Mouse (Mus musculus): ENCODE data around the gene Mcf2l. TPM values are rescaled to one million over a fixed set of nuclear protein-coding genes. Genes with fewer than 3 reads are reported as not detected.

Mcf2l gene
- polyA plus RNA-seq, 1 experiment from 2014 or later, result 46.4 TPM

GRCm38 (mm10) chr8:12976290-12976689, 102.7 kb downstream of the Mcf2l start:
- WGBS, result 86% methylated on average over 11 of the region's 11 CpGs
- H3K27ac ChIP-seq, result no peak overlapping the region
- peaks cover 9% of the 10 kb centered on the region for H3K4me1 ChIP-seq (replicated peaks)
- DNase-seq (ENCODE audit: low spot score), result no peak
- peaks cover 67% of the 10 kb centered on the region for H3K36me3 ChIP-seq
- no peak overlapping the region for H3K4me3 ChIP-seq
- no peaks in the 10 kb centered on the region for H3K27me3 ChIP-seq (ENCODE audit: insufficient read depth, poor library complexity, severe bottlenecking)
- H3K9me3 ChIP-seq, result no peaks in the 10 kb centered on the region

GRCm38 (mm10) chr8:12976723-12977122, 103.1 kb downstream of the Mcf2l start:
- no peak overlapping the region for H3K4me3 ChIP-seq
- peaks cover 7% of the 10 kb centered on the region for H3K4me1 ChIP-seq (replicated peaks)
- H3K27me3 ChIP-seq (ENCODE audit: insufficient read depth, poor library complexity, severe bottlenecking), result no peaks in the 10 kb centered on the region
- DNase-seq (ENCODE audit: low spot score), result no peak
- 0 out of 2 replicates have a peak, but pooled peaks cover 3% of the 10 kb centered on the region for H3K9me3 ChIP-seq
- 81% methylated on average over 5 of the region's 5 CpGs for WGBS
- no peak overlapping the region for H3K27ac ChIP-seq
- peaks cover 72% of the 10 kb centered on the region for H3K36me3 ChIP-seq

GRCm38 (mm10) chr8:12977325-12977724, 103.7 kb downstream of the Mcf2l start:
- WGBS, result 83% methylated on average over 12 of the region's 12 CpGs
- H3K4me1 ChIP-seq (replicated peaks), result peaks cover under 1% of the 10 kb centered on the region; the same call in 1 of the 2 replicates
- no peak for DNase-seq (ENCODE audit: low spot score)
- no peak overlapping the region for H3K4me3 ChIP-seq
- no peaks in the 10 kb centered on the region for H3K27me3 ChIP-seq (ENCODE audit: insufficient read depth, poor library complexity, severe bottlenecking)
- no peak overlapping the region for H3K27ac ChIP-seq
- H3K36me3 ChIP-seq, result peaks cover 78% of the 10 kb centered on the region
- 0 out of 2 replicates have a peak, but pooled peaks cover 6% of the 10 kb centered on the region for H3K9me3 ChIP-seq

GRCm38 (mm10) chr8:12978308-12978707, 104.7 kb downstream of the Mcf2l start:
- Histone ChIP-seq H3K27ac (no peak overlapping the region), H3K36me3 (peaks cover 74% of the 10 kb centered on the region), H3K27me3 (ENCODE audit: insufficient read depth, poor library complexity, severe bottlenecking) (no peaks in the 10 kb centered on the region), H3K4me3 (no peak overlapping the region), H3K9me3 (0 out of 2 replicates have a peak, but pooled peaks cover 6% of the 10 kb centered on the region), H3K4me1 (replicated peaks) (no peaks in the 10 kb centered on the region)
- WGBS, result 59% methylated on average over 2 of the region's 2 CpGs
- no peak for DNase-seq (ENCODE audit: low spot score)

GRCm38 (mm10) chr8:12978726-12979125, 105.1 kb downstream of the Mcf2l start:
- Histone ChIP-seq H3K9me3 (0 out of 2 replicates have a peak, but pooled peaks cover 6% of the 10 kb centered on the region), H3K27ac (0 out of 2 replicates have a peak overlapping the region, but pooled peaks have one; percentile 30), H3K4me1 (replicated peaks) (no peaks in the 10 kb centered on the region), H3K36me3 (peaks cover 71% of the 10 kb centered on the region), H3K4me3 (no peak overlapping the region), H3K27me3 (ENCODE audit: insufficient read depth, poor library complexity, severe bottlenecking) (no peaks in the 10 kb centered on the region)
- 30% methylated on average over 5 of the region's 5 CpGs for WGBS
- DNase-seq (ENCODE audit: low spot score), result peak; percentile 62

GRCm38 (mm10) chr8:12983681-12984467, 110.3 kb downstream of the Mcf2l start:
- no peak overlapping the region for H3K4me3 ChIP-seq
- 0 out of 2 replicates have a peak, but pooled peaks cover 6% of the 10 kb centered on the region for H3K9me3 ChIP-seq
- no peaks in the 10 kb centered on the region for H3K4me1 ChIP-seq (replicated peaks)
- peaks cover 58% of the 10 kb centered on the region for H3K36me3 ChIP-seq
- no peaks in the 10 kb centered on the region for H3K27me3 ChIP-seq (ENCODE audit: insufficient read depth, poor library complexity, severe bottlenecking)
- WGBS, result 91% methylated on average over 18 of the region's 18 CpGs
- DNase-seq (ENCODE audit: low spot score), result no peak
- H3K27ac ChIP-seq, result no peak overlapping the region

- Histone ChIP-seq H3K36me3 (peaks cover 57% of the 10 kb centered on the region), H3K9me3 (0 out of 2 replicates have a peak, but pooled peaks cover 6% of the 10 kb centered on the region), H3K4me1 (replicated peaks) (no peaks in the 10 kb centered on the region), H3K27ac (no peak overlapping the region), H3K27me3 (ENCODE audit: insufficient read depth, poor library complexity, severe bottlenecking) (no peaks in the 10 kb centered on the region), H3K4me3 (no peak overlapping the region)
- 92% methylated on average over 17 of the region's 17 CpGs for WGBS
- no peak for DNase-seq (ENCODE audit: low spot score)
Observed at GRCm38 (mm10) chr8:12984601-12985243, 111.1 kb downstream of the Mcf2l start.

- no peak for DNase-seq (ENCODE audit: low spot score)
- Histone ChIP-seq H3K27ac (no peak overlapping the region), H3K9me3 (0 out of 2 replicates have a peak, but pooled peaks cover 6% of the 10 kb centered on the region), H3K4me3 (no peak overlapping the region), H3K36me3 (peaks cover 57% of the 10 kb centered on the region), H3K27me3 (ENCODE audit: insufficient read depth, poor library complexity, severe bottlenecking) (no peaks in the 10 kb centered on the region), H3K4me1 (replicated peaks) (no peaks in the 10 kb centered on the region)
- 89% methylated on average over 13 of the region's 13 CpGs for WGBS
Observed at GRCm38 (mm10) chr8:12985259-12985658, 111.7 kb downstream of the Mcf2l start.

GRCm38 (mm10) chr8:12987571-12987970, 114.0 kb downstream of the Mcf2l start:
- H3K27me3 ChIP-seq (ENCODE audit: insufficient read depth, poor library complexity, severe bottlenecking), result no peaks in the 10 kb centered on the region
- H3K36me3 ChIP-seq, result peaks cover 52% of the 10 kb centered on the region
- H3K9me3 ChIP-seq, result no peaks in the 10 kb centered on the region
- no peak overlapping the region for H3K27ac ChIP-seq
- H3K4me1 ChIP-seq (replicated peaks), result no peaks in the 10 kb centered on the region
- DNase-seq (ENCODE audit: low spot score), result no peak
- 85% methylated on average over 8 of the region's 8 CpGs for WGBS
- no peak overlapping the region for H3K4me3 ChIP-seq

GRCm38 (mm10) chr8:12988722-12989430, 115.3 kb downstream of the Mcf2l start:
- peaks cover 63% of the 10 kb centered on the region for H3K36me3 ChIP-seq
- 83% methylated on average over 13 of the region's 13 CpGs for WGBS

GRCm38 (mm10) chr8:12991411-12991810, 117.8 kb downstream of the Mcf2l start:
- WGBS, result 87% methylated on average over 10 of the region's 10 CpGs
- H3K4me1 ChIP-seq (replicated peaks), result peaks cover 3% of the 10 kb centered on the region
- peaks cover 60% of the 10 kb centered on the region for H3K36me3 ChIP-seq
- H3K27ac ChIP-seq, result no peak overlapping the region
- H3K4me3 ChIP-seq, result no peak overlapping the region
- no peak for DNase-seq (ENCODE audit: low spot score)
- H3K9me3 ChIP-seq, result no peaks in the 10 kb centered on the region
- no peaks in the 10 kb centered on the region for H3K27me3 ChIP-seq (ENCODE audit: insufficient read depth, poor library complexity, severe bottlenecking)

More at GRCm38 (mm10) chr8:12988722-12989430, 115.3 kb downstream of the Mcf2l start:
- DNase-seq (ENCODE audit: low spot score), result no peak
- Histone ChIP-seq H3K4me1 (replicated peaks) (no peaks in the 10 kb centered on the region), H3K27ac (no peak overlapping the region), H3K9me3 (no peaks in the 10 kb centered on the region), H3K27me3 (ENCODE audit: insufficient read depth, poor library complexity, severe bottlenecking) (no peaks in the 10 kb centered on the region), H3K4me3 (no peak overlapping the region)

- H3K4me1 ChIP-seq (replicated peaks), result peaks cover 12% of the 10 kb centered on the region
- H3K36me3 ChIP-seq, result peaks cover 75% of the 10 kb centered on the region
- H3K4me3 ChIP-seq, result no peak overlapping the region
- no peak for DNase-seq (ENCODE audit: low spot score)
- WGBS, result 79% methylated on average over 5 of the region's 5 CpGs
- no peaks in the 10 kb centered on the region for H3K27me3 ChIP-seq (ENCODE audit: insufficient read depth, poor library complexity, severe bottlenecking)
- no peaks in the 10 kb centered on the region for H3K9me3 ChIP-seq
- H3K27ac ChIP-seq, result no peak overlapping the region
Observed at GRCm38 (mm10) chr8:12994468-12994867, 120.9 kb downstream of the Mcf2l start.

All from hindbrain, embryonic 10.5 days (tissue).